Mouse (Mus musculus) frontal cortex, postnatal 14 days (tissue): ENCODE measurements around the gene Polr3e.
"Not testable (repeated sequence)": the region's sequence is repeated elsewhere in the genome, so short reads cannot be mapped to it uniquely, and the experiment has no call there.

ENCODE experiments used
- DNase-seq, 2 experiments: peaks; one replicate each; pipeline ENCODE4 v3.0.0; 2022; ENCODE audit warnings: low spot score in 2 of 2

The Polr3e gene

GRCm38 (mm10) chr7:120911268-120911667 lies 6.3 kb upstream of the Polr3e start:
- not testable (repeated sequence) for DNase-seq

- DNase-seq = no peak
Observed at GRCm38 (mm10) chr7:120913332-120913731, 4.2 kb upstream of the Polr3e start.

- DNase-seq = no peak
Observed at GRCm38 (mm10) chr7:120916262-120916875, 1.2 kb upstream of the Polr3e start.

GRCm38 (mm10) chr7:120917279-120917591 lies 309 bp upstream of the Polr3e start:
- no peak for DNase-seq

GRCm38 (mm10) chr7:120918526-120918962 lies 1.0 kb downstream of the Polr3e start:
- peak in 1 of 2 experiments; percentile 32 for DNase-seq

GRCm38 (mm10) chr7:120933110-120933509 lies 15.6 kb downstream of the Polr3e start:
- no peak for DNase-seq

GRCm38 (mm10) chr7:120933680-120934195 lies 16.2 kb downstream of the Polr3e start:
- DNase-seq = no peak

GRCm38 (mm10) chr7:120934716-120935115 lies 17.2 kb downstream of the Polr3e start:
- DNase-seq = no peak

GRCm38 (mm10) chr7:120936522-120936921 lies 19.0 kb downstream of the Polr3e start:
- no peak for DNase-seq

- no peak for DNase-seq
Observed at GRCm38 (mm10) chr7:120938206-120938605, 20.7 kb downstream of the Polr3e start.

- DNase-seq = no peak
Observed at GRCm38 (mm10) chr7:120940343-120940742, 22.8 kb downstream of the Polr3e start.

- no peak for DNase-seq
Observed at GRCm38 (mm10) chr7:120941214-120941613, 23.7 kb downstream of the Polr3e start.

GRCm38 (mm10) chr7:120942506-120942905 lies 25.0 kb downstream of the Polr3e start:
- no peak for DNase-seq

GRCm38 (mm10) chr7:120943936-120944509 lies 26.5 kb downstream of the Polr3e start:
- no peak for DNase-seq

- DNase-seq = not testable (repeated sequence)
Observed at GRCm38 (mm10) chr7:120953591-120953990, 36.0 kb downstream of the Polr3e start.

GRCm38 (mm10) chr7:120960116-120960515 lies 42.6 kb downstream of the Polr3e start:
- no peak for DNase-seq

- DNase-seq = no peak
Observed at GRCm38 (mm10) chr7:120960601-120961000, 43.1 kb downstream of the Polr3e start.

GRCm38 (mm10) chr7:120961893-120962292 lies 44.3 kb downstream of the Polr3e start:
- no peak for DNase-seq

- DNase-seq = no peak
Observed at GRCm38 (mm10) chr7:120963126-120963525, 45.6 kb downstream of the Polr3e start.

GRCm38 (mm10) chr7:120969221-120969620 lies 51.7 kb downstream of the Polr3e start:
- DNase-seq = no peak

GRCm38 (mm10) chr7:120970112-120970511 lies 52.6 kb downstream of the Polr3e start:
- no peak for DNase-seq

- not testable (repeated sequence) for DNase-seq
Observed at GRCm38 (mm10) chr7:120972471-120972870, 54.9 kb downstream of the Polr3e start.

GRCm38 (mm10) chr7:120974001-120974400 lies 56.5 kb downstream of the Polr3e start:
- no peak for DNase-seq

GRCm38 (mm10) chr7:120977063-120977462 lies 59.5 kb downstream of the Polr3e start:
- no peak for DNase-seq
